Mouse (Mus musculus) stomach, embryonic 15.5 days (tissue): Measurements from ENCODE around the gene Tspan9. TPM values are rescaled to one million over a fixed set of nuclear protein-coding genes. Genes with fewer than 3 reads are reported as not detected.
A peak's percentile ranks its signal among the peaks of the same experiment; 100 is the strongest.

Experiments used
- ATAC-seq: fragments of 200-750 bp; cut with Nextera tagmentation; 2 replicates; pipeline ENCODE4 v1.8.0; 2017; ENCODE audit warnings: low read depth, moderate number of reproducible peaks, moderate TSS enrichment; ENCODE audit not compliant: insufficient read depth, low FRiP score
- H3K27ac ChIP-seq: fragments of 300-500 bp; sonication (generic); 2 replicates; pipeline ENCODE4 v1.5.1; 2015; ENCODE audit warnings: mild to moderate bottlenecking, inconsistent platforms
- H3K27me3 ChIP-seq: fragments of 300-500 bp; sonication (generic); replicated peaks from 2 replicates; pipeline ENCODE4 v1.6.1; 2015; ENCODE audit warnings: inconsistent platforms
- H3K36me3 ChIP-seq: fragments of 300-500 bp; sonication (generic); 2 replicates; pipeline ENCODE4 v1.6.1; 2015; ENCODE audit warnings: inconsistent platforms
- H3K4me1 ChIP-seq: fragments of 300-500 bp; sonication (generic); 2 replicates; pipeline ENCODE4 v1.6.1; 2015; ENCODE audit warnings: inconsistent platforms
- H3K4me2 ChIP-seq: fragments of 300-500 bp; sonication (generic); 2 replicates; pipeline ENCODE4 v1.6.1; 2015; ENCODE audit warnings: mild to moderate bottlenecking, inconsistent platforms
- H3K4me3 ChIP-seq: fragments of 300-500 bp; sonication (generic); replicated peaks from 2 replicates; pipeline ENCODE4 v1.5.1; 2015; ENCODE audit warnings: inconsistent platforms
- H3K9ac ChIP-seq: fragments of 300-500 bp; sonication (generic); 2 replicates; pipeline ENCODE4 v1.6.1; 2015; ENCODE audit warnings: inconsistent platforms
- H3K9me3 ChIP-seq: fragments of 300-500 bp; sonication (generic); 2 replicates; pipeline ENCODE4 v1.6.1; 2016; ENCODE audit warnings: inconsistent platforms
- WGBS: fragments of 180-500 bp; shearing (Covaris S2); methylation state at CpG from one replicate; pipeline ENCODE4 v1.1.7; 2015; 5-methylcytosine and 5-hydroxymethylcytosine counted together
- polyA plus RNA-seq: library from polyadenylated mRNA; unstranded; fragments of >200 nt; fragmentation: Nextera tagmentation; extraction: Ambion mirVana; gene quantifications from 2 replicates; pipeline ENCODE4 v1.2.1, GENCODE M21; 2015

The Tspan9 gene
- polyA plus RNA-seq, 1 experiment from 2014 or later = 123 TPM

DNA sequence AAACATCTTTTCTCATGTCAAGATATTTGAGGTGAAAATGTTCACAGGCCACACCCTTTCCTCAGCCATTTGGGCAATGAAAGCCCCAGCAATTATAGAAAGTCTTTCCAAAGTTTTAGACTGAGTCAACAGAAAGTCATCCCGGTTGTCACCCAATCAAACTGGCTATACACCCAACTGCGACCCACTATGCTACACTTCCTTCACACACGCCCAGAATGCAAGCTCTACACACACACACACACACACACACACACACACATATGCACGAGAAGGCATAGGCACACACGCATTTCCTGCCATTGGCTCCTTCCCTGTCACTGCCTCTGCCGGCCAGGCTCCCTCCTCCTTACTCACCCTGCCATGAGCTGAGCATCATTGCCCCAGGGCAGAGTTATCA lies 99.9 kb downstream of the Tspan9 start:
- Histone ChIP-seq H3K9ac (no peak overlapping the region), H3K4me1 (peaks cover 14% of the 10 kb centered on the region; the same call in 1 of the 2 replicates), H3K9me3 (no peaks in the 10 kb centered on the region), H3K36me3 (no peaks in the 10 kb centered on the region), H3K27ac (no peak overlapping the region), H3K27me3 (no peaks in the 10 kb centered on the region), H3K4me3 (no peak overlapping the region), H3K4me2 (no peak overlapping the region)
- no peak for ATAC-seq
- 57% methylated on average over 6 of the region's 6 CpGs for WGBS

DNA sequence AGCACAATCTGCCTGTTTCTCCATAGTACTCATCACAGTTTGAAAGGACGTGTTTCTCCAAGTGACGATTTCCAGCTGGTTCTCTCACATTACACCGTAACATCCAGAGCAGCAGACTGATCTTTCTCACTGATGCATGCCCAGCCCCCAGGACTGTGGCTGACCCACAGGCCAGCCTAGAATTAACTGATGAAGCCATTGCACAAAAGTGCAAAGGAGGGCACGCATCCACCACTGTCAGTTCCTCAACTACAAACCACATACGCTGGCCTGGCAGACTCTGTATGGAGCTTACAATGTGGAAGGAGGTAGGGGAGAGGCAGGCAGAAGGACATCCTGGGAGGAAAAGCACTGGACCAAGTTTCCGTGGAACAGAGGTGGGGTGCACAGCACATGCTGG lies 101.6 kb downstream of the Tspan9 start:
- Histone ChIP-seq H3K27me3 (no peaks in the 10 kb centered on the region), H3K9me3 (no peaks in the 10 kb centered on the region), H3K4me2 (no peak overlapping the region), H3K36me3 (no peaks in the 10 kb centered on the region), H3K9ac (no peak overlapping the region), H3K27ac (no peak overlapping the region), H3K4me1 (peaks cover 14% of the 10 kb centered on the region; the same call in 1 of the 2 replicates), H3K4me3 (no peak overlapping the region)
- WGBS = 41% methylated on average over 6 of the region's 6 CpGs
- ATAC-seq = no peak

DNA sequence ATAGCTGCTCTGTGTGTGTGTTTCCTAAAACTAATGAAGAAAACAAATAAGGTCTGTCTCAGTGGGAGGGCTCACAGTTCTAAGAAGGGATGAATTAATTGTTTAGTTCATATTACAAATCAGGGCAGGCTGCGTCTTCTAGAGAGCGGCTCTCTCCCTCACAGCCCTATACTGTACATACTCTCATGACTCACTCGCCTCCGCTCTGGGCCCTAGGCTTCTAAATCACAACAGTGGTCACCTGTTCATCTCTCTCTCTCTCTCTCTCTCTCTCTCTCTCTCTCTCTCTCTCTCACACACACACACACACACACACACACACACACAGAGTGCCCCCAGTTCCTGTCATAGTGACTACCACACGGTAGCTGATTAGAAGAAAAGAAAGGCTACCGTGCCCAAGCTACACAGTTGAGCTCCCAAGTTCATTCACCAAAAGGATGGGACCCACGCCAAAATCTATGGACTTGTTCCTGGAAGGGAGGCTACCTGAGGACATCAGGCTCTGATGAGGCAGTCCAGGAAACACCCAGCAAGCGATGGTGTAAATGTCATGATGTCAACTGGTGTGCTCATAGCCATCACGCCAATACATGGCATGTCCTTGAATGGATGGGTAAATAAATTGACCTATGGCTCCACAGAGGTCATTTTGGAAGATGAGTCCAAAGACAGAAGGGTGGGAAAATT lies 104.2 kb downstream of the Tspan9 start:
- Histone ChIP-seq H3K4me2 (no peak overlapping the region), H3K27me3 (no peaks in the 10 kb centered on the region), H3K27ac (no peak overlapping the region), H3K4me1 (peaks cover 32% of the 10 kb centered on the region), H3K9me3 (no peaks in the 10 kb centered on the region), H3K9ac (no peak overlapping the region), H3K4me3 (no peak overlapping the region), H3K36me3 (no peaks in the 10 kb centered on the region)
- 79% methylated on average over 9 of the region's 9 CpGs for WGBS
- no peak for ATAC-seq

DNA sequence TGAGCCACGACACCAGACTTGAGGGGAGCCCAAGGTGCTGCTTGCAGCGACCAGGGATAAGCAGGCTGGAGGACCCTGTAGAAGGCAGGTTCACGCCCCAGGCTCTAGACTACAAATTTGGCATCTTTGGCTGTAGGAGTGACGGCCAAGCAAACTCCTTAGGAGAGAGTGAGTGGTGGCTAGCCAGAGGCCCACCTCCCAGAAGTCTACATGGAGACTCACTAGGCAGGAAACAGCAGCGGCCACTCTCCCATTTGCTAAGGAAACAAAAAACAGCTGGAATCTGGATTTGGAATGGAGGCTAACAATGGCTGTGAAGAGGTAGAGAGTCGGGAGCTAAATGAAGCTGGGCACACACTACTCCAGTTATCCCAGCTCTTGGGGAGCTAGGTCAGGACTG lies 104.8 kb downstream of the Tspan9 start:
- 53% methylated on average over 6 of the region's 6 CpGs for WGBS
- H3K4me1 ChIP-seq = peaks cover 36% of the 10 kb centered on the region
- no peak overlapping the region for H3K27ac ChIP-seq
- no peaks in the 10 kb centered on the region for H3K9me3 ChIP-seq
- H3K4me3 ChIP-seq = no peak overlapping the region
- H3K9ac ChIP-seq = no peak overlapping the region
- H3K27me3 ChIP-seq = no peaks in the 10 kb centered on the region
- no peak for ATAC-seq
- no peaks in the 10 kb centered on the region for H3K36me3 ChIP-seq
- H3K4me2 ChIP-seq = no peak overlapping the region

DNA sequence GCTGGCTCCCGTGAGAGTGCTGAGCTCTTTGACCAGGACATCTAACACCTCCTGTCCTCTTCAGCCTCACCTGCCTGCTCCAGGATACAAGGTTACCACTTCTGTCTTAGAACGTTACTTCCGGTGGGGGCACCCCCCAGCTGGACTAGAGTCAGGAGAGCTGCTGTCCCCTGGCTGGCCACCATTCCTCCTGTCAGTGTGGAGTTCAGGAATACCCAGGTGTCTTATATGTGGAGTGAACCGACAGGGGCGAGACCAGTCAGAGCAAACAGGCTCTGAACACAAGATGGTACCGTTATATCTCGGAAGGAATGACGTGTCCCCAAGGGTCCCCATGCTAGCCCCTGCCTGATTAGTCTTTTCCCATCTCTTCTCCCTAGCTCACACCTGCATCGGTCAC lies 106.8 kb downstream of the Tspan9 start:
- H3K36me3 ChIP-seq = no peaks in the 10 kb centered on the region
- no peaks in the 10 kb centered on the region for H3K9me3 ChIP-seq
- H3K9ac ChIP-seq = no peak overlapping the region
- no peaks in the 10 kb centered on the region for H3K27me3 ChIP-seq
- H3K27ac ChIP-seq = no peak overlapping the region
- H3K4me2 ChIP-seq = no peak overlapping the region
- peaks cover 31% of the 10 kb centered on the region for H3K4me1 ChIP-seq
- H3K4me3 ChIP-seq = no peak overlapping the region
- 74% methylated on average over 9 of the region's 9 CpGs for WGBS
- no peak for ATAC-seq

DNA sequence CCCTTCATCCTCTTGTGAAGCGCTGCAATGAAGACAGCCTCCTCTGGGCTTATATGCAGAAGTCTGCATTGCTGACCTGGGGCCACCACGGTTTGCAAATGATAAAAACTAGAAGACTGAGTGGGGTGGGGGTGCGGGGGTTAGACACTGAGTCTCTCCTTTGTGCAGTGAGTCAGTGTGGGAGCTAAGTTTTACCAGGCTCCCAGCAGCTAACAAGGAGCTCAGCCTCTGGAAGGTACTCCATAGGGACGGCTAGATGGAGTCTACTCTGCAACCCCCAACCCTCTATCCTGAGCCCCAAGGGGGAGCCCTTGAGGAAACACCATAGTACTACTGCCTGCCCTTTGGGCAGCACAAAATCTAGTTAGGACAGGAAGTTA lies 107.5 kb downstream of the Tspan9 start:
- Histone ChIP-seq H3K9ac (no peak overlapping the region), H3K9me3 (no peaks in the 10 kb centered on the region), H3K4me3 (peak overlapping the region; percentile 55), H3K27me3 (no peaks in the 10 kb centered on the region), H3K4me1 (peaks cover 31% of the 10 kb centered on the region), H3K4me2 (peak overlapping the region; percentile 92), H3K27ac (peak overlapping the region; percentile 76), H3K36me3 (no peaks in the 10 kb centered on the region)
- WGBS = 5% methylated on average over 4 of the region's 4 CpGs
- no peak for ATAC-seq

DNA sequence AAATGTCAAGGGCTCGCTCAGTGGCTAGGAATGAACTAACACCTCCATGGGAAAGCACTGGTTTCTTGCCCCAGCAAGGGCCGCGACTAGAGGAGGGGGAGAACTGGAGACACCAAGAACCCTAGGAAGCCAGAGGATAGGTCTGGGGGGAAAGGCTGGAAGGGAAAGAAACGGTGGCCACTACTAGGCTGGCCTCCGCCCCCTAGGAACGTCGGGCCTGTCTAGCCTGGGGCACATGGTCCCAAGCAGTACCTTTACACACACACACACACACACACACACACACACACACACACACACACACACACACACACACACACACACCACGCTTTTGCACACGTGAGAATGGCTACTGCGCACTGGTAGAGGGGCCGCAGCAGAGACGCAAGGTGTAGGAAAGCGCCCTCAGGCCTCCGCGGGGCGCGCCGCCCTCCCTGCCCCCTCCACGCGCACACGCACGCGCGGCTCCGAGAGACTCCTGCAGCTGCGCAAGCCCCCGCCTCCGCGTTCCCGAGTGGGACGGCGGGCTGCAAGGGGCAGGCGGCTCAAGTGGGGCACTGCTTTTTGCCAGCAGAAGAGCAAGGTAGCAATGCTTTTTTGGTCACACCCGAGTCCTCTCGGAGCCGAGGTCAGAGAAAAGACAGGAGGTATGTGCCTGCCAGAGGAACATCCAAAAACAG lies 108.0 kb downstream of the Tspan9 start:
- H3K4me3 ChIP-seq = peak overlapping the region; percentile 55
- H3K4me2 ChIP-seq = peak overlapping the region; percentile 92
- H3K36me3 ChIP-seq = no peaks in the 10 kb centered on the region
- peak; percentile 33; the same call in 1 of the 2 replicates for ATAC-seq
- H3K9me3 ChIP-seq = no peaks in the 10 kb centered on the region
- H3K27ac ChIP-seq = peak overlapping the region; percentile 76
- H3K9ac ChIP-seq = peak overlapping the region; percentile 33; the same call in 1 of the 2 replicates
- no peaks in the 10 kb centered on the region for H3K27me3 ChIP-seq
- H3K4me1 ChIP-seq = peaks cover 31% of the 10 kb centered on the region
- WGBS = 2% methylated on average over 36 of the region's 36 CpGs

DNA sequence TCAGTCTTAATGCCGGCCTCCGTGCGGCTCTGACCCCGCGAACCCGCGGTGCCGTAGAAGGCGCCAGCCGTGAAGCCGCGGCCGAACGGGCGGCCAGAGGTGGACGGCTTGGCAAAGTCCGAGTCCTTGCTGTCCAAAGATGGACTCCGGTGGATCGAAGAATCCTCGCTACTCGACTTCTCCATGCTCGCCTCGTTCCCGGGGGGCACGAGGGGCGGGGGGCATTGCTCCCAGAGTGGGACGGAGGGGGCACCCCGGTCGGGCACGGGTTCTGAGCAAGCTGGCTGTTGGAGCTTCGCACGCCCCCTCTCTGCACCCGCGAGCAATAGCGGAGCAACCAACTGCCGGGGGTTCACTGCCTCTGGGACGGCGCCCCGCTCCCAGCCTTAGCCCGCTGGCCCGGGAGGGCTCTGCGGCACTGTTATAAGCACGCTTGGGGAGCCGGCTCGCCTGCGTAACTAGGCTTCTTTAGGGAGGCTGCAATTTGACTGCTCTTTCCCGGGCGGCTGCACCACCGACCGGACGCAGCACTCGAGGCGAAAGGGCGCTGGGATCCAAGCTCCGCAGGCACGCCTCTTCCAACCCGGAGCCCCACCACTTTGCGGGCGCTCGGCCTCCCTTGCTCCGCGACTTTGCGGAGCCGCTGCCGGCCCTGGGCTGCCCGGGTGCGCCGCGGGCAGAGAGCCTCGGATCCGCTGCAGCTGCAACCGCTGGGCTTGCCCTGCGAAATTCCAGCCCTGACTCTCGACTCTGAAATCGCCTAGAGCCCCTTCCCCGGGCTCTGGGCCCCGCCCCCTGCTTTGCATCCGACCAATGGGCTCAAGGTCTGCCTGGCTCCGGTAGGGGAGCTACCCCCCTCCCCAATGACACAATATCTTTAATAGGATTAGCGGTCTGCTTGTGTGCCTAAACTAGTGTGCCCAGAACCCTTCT lies 108.8 kb downstream of the Tspan9 start:
- 2% methylated on average over 80 of the region's 80 CpGs for WGBS
- Histone ChIP-seq H3K9me3 (no peaks in the 10 kb centered on the region), H3K4me3 (peak overlapping the region; percentile 55), H3K27ac (peak overlapping the region; percentile 76), H3K4me2 (peak overlapping the region; percentile 92), H3K27me3 (no peaks in the 10 kb centered on the region), H3K4me1 (peaks cover 31% of the 10 kb centered on the region), H3K36me3 (no peaks in the 10 kb centered on the region), H3K9ac (peak overlapping the region; percentile 33)
- ATAC-seq = peak; percentile 59; the same call in 1 of the 2 replicates

DNA sequence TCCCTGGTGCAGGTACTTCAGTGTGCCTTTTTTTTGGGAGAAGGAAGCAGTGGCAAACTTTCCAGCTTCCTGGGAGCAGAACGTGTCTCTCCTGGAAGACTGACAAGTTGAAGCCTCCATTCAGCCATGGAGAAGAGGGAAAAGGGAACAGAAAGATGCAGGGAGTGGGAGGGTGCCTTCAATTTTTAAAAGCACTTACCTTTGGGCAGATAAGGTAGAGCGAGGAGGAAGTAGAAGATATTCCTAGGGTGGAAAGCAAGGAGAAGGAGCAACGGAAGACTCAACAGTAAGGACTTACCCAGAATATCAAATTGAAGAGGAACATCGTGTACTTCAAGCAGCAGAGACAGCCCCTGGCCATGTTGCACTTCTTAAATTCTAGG lies 109.5 kb downstream of the Tspan9 start:
- peaks cover 31% of the 10 kb centered on the region for H3K4me1 ChIP-seq
- no peaks in the 10 kb centered on the region for H3K27me3 ChIP-seq
- peak overlapping the region; percentile 76 for H3K27ac ChIP-seq
- WGBS = 33% methylated on average over 4 of the region's 4 CpGs
- no peaks in the 10 kb centered on the region for H3K36me3 ChIP-seq
- H3K9me3 ChIP-seq = no peaks in the 10 kb centered on the region
- H3K4me3 ChIP-seq = peak overlapping the region; percentile 55
- peak overlapping the region; percentile 92 for H3K4me2 ChIP-seq
- 0 out of 2 replicates have a peak overlapping the region, but pooled peaks have one; percentile 22 for H3K9ac ChIP-seq
- no peak for ATAC-seq

DNA sequence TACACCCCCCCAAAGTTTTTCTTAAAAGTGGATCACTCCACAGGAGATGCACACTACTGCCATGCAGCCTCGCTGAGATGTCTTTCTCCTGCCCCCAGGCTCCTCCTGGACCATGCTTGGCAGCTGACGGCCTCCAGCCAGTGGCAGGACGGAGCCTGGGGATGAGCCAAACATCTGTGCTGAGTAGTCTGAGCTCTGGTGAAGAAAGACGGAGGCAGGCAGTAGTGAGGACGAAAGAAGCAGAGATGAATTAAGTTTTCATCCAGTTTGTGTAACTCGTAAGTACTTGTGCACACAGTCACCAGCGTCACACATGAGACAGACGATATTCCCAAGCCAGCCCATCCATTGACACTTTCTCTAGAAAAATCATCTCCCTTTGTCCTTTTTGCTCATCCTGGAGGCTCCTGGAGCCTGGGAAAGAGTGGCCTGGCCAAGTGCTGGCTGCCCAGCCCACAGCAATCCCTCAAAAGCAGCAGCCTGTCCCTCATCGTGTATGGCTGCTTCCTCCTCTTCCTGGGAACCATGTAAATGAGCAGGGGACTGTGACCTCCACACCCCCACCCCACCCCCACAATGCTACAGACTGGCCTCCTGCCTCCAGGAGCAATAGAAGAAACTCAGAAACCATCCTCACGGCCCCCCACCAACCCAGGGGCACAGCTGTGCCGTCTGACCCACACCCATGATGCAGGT lies 110.1 kb downstream of the Tspan9 start:
- peaks cover 31% of the 10 kb centered on the region for H3K4me1 ChIP-seq
- H3K27ac ChIP-seq = peak overlapping the region; percentile 63
- WGBS = 42% methylated on average over 11 of the region's 11 CpGs

More for the DNA sequence above, 110.1 kb downstream of the Tspan9 start:
- H3K27me3 ChIP-seq = no peaks in the 10 kb centered on the region
- 0 out of 2 replicates have a peak overlapping the region, but pooled peaks have one; percentile 22 for H3K9ac ChIP-seq
- no peaks in the 10 kb centered on the region for H3K9me3 ChIP-seq
- H3K4me2 ChIP-seq = peak overlapping the region; percentile 92
- H3K4me3 ChIP-seq = peak overlapping the region; percentile 55
- no peak for ATAC-seq
- H3K36me3 ChIP-seq = no peaks in the 10 kb centered on the region
